Mouse (Mus musculus) megakaryocyte, embryonic 14.5 days (primary cell): ENCODE measurements around the gene Ahnak2.

Experiments used
- FLI1 ChIP-seq: IDR thresholded peaks from 2 replicates; pipeline ENCODE4 v1.6.1; 2012; ENCODE audit warnings: low read length, inconsistent platforms, mixed read lengths
- GATA1 ChIP-seq: IDR thresholded peaks from 3 replicates; pipeline ENCODE4 v1.6.1; 2012; ENCODE audit warnings: mixed read lengths, low read length, inconsistent platforms, borderline replicate concordance

DNA sequence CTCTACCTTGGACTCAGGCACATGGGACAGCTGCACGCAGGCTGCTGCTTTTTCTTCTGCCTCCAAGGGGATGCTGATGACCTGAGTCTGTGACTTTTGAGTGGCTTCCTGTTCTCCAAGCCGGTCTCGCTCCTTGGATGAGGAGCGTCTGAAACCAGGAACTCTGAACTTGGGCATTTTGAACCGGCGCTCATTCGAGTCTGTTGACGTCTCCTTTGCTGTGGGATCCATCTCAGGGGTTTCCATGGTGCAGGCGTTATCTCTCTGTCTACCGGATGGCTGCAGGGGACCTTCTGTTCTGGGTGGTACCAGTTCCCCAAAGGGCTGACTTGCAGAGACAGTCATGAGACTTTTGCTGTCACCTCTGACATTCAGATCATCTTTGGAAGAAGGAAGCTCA, 28.0 kb downstream of the Ahnak2 start:
- no peak for TF ChIP-seq GATA1
- TF ChIP-seq FLI1: no peak
